Comparison of ENCODE assay signal across 25 mouse cellular contexts in the genomic region with DNA sequence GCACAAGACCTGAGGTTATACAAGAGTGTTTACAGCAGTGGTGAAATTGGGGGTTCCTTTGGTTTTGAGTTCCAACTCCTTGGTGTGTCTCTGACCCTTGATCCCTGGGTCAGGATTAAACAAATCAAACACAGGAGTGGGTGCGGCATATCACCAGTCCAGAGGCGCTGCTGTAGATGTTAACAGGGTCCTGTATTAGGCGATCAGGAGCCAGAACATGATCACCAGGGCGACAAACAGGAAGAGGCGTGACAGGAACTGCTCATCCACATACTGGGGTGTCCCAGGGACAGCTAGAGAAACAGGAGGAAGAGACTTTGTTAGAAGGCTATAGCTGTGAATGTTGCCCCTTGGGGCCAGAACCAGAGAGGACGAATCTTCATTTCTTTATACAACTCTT. TPM values are rescaled to one million over a fixed set of nuclear protein-coding genes. Genes with fewer than 3 reads are reported as not detected.
DNase-seq lines count a peak whose midpoint lies in the region; ATAC-seq and TF ChIP-seq lines count a peak whose summit lies in the region.
"Had no signal": no experiment of that assay in that cellular context is flagged by ENCODE, and none has a peak within 500 bp of the region (broad histone marks: within the 10 kb centered on the region; RNA-seq: fewer than 3 reads in every experiment).

No protein-coding gene starts in this region.

- WGBS in heart, embryonic 11.5 days (ENCODE audit: insufficient replicate concordance) = 78% methylated on average over 6 of the region's 6 CpGs
- 81% methylated on average over 6 of the region's 6 CpGs for WGBS in kidney, embryonic 14.5 days
- 69% methylated on average over 6 of the region's 6 CpGs for WGBS in lung, postnatal 0 days
- WGBS in lung, adult 2 months = 59% methylated on average over 6 of the region's 6 CpGs
- WGBS in midbrain, embryonic 11.5 days = 82% methylated on average over 6 of the region's 6 CpGs

- no peak overlapping the region for H3K4me3 ChIP-seq in heart, embryonic 11.5 days (ENCODE audit: low read depth, low read length)
- H3K4me3 ChIP-seq in kidney, embryonic 14.5 days (ENCODE audit: low read length) = no peak overlapping the region
- H3K4me3 ChIP-seq in lung, postnatal 0 days (ENCODE audit: low read depth, low read length) = no peak overlapping the region
- H3K4me3 ChIP-seq in lung, adult 2 months (replicated peaks; ENCODE audit: extremely low read depth, low read depth, low read length) = no peak overlapping the region
- H3K4me3 ChIP-seq in midbrain, embryonic 11.5 days (ENCODE audit: low read depth, low read length) = no peak overlapping the region
- H3K4me3 ChIP-seq: embryonic facial prominence, embryonic 13.5 days; erythroblast, embryonic 14.5 days; forebrain, embryonic 12.5 days; limb, embryonic 10.5 days; lung, embryonic 15.5 days; midbrain, embryonic 13.5 days had no signal

- H3K27me3 ChIP-seq in heart, embryonic 11.5 days (ENCODE audit: control insufficient read depth, insufficient read depth, low read length) = no peaks in the 10 kb centered on the region
- no peaks in the 10 kb centered on the region for H3K27me3 ChIP-seq in kidney, embryonic 14.5 days (ENCODE audit: control insufficient read depth, insufficient read depth, low read length)
- no peaks in the 10 kb centered on the region for H3K27me3 ChIP-seq in lung, postnatal 0 days (replicated peaks; ENCODE audit: insufficient read depth, low read length)
- H3K27me3 ChIP-seq in midbrain, embryonic 11.5 days (ENCODE audit: control insufficient read depth, insufficient read depth, low read length) = no peaks in the 10 kb centered on the region
- H3K27me3 ChIP-seq: embryonic facial prominence, embryonic 13.5 days; forebrain, embryonic 12.5 days; lung, embryonic 15.5 days; midbrain, embryonic 13.5 days had no signal

- no peak for TF ChIP-seq EP300 in lung, postnatal 0 days (IDR thresholded peaks at IDR 0.05)

- H3K4me2 ChIP-seq in heart, embryonic 11.5 days = no peak overlapping the region
- no peak overlapping the region for H3K4me2 ChIP-seq in kidney, embryonic 14.5 days (replicated peaks; ENCODE audit: low read depth, low read length)
- H3K4me2 ChIP-seq in lung, postnatal 0 days (replicated peaks; ENCODE audit: low read depth, low read length) = no peak overlapping the region
- no peak overlapping the region for H3K4me2 ChIP-seq in midbrain, embryonic 11.5 days
- H3K4me2 ChIP-seq: embryonic facial prominence, embryonic 13.5 days; forebrain, embryonic 12.5 days; hindbrain, embryonic 14.5 days; lung, embryonic 15.5 days; midbrain, embryonic 13.5 days had no signal

- peaks cover 8% of the 10 kb centered on the region for H3K36me3 ChIP-seq in heart, embryonic 11.5 days (ENCODE audit: control insufficient read depth, insufficient read depth, low read length)
- peaks cover 29% of the 10 kb centered on the region for H3K36me3 ChIP-seq in kidney, embryonic 14.5 days (ENCODE audit: control insufficient read depth, insufficient read depth, low read length)
- peaks cover 24% of the 10 kb centered on the region; the same call in 1 of the 2 replicates for H3K36me3 ChIP-seq in lung, postnatal 0 days (ENCODE audit: insufficient read depth, low read length)
- peaks cover 4% of the 10 kb centered on the region; the same call in 1 of the 2 replicates for H3K36me3 ChIP-seq in midbrain, embryonic 11.5 days (ENCODE audit: control insufficient read depth, insufficient read depth, low read length)

- no peak for TF ChIP-seq POLR2A in lung, adult 2 months (IDR thresholded peaks at IDR 0.05; ENCODE audit: borderline replicate concordance, extremely low read depth, low read depth, low read length)

- DNase-seq in heart, adult 11 months = no peak
- DNase-seq in kidney, adult 9 months = peak; percentile 27
- no peak for DNase-seq in lung, postnatal 0 days (ENCODE audit: low spot score)
- DNase-seq in lung, adult 2 months = no peak
- no peak for DNase-seq in midbrain, embryonic 11.5 days (ENCODE audit: low spot score, missing footprints)
- DNase-seq: adrenal gland, postnatal 25 days; cerebellum, adult 8-10 months; cerebellum, postnatal 36 days; embryo, embryonic 11 days; gastrocnemius, postnatal 25 days; heart, postnatal 36 days; liver; right cerebral cortex, postnatal 14 days; spleen, adult 18-20 months had no signal

- ATAC-seq in heart, embryonic 11.5 days (replicated peaks; ENCODE audit: insufficient number of reproducible peaks, low FRiP score, low TSS enrichment) = no peak
- no peak for ATAC-seq in kidney, embryonic 14.5 days (ENCODE audit: low FRiP score, low TSS enrichment)
- ATAC-seq in lung, postnatal 0 days = peak; percentile 32; the same call in 1 of the 2 replicates
- no peak for ATAC-seq in midbrain, embryonic 11.5 days (ENCODE audit: low FRiP score)
- ATAC-seq: CD4-positive, CD25-positive, alpha-beta regulatory T cell, adult 4 months; inflammation-experienced regulatory T-cells, adult 6 months; midbrain, embryonic 13.5 days had no signal

- 0 out of 2 replicates have a peak overlapping the region, but pooled peaks have one; percentile 10 for H3K27ac ChIP-seq in heart, embryonic 11.5 days (ENCODE audit: low read depth, low read length)
- H3K27ac ChIP-seq in kidney, embryonic 14.5 days (ENCODE audit: low read depth, low read length) = no peak overlapping the region
- no peak overlapping the region for H3K27ac ChIP-seq in lung, postnatal 0 days (ENCODE audit: low read length)
- no peak overlapping the region for H3K27ac ChIP-seq in midbrain, embryonic 11.5 days (ENCODE audit: low read depth, low read length)
- H3K27ac ChIP-seq: embryonic facial prominence, embryonic 13.5 days; forebrain, embryonic 12.5 days; hindbrain, embryonic 14.5 days; limb, embryonic 10.5 days; midbrain, embryonic 13.5 days had no signal

- no peak overlapping the region for H3K9ac ChIP-seq in heart, embryonic 11.5 days (ENCODE audit: low read depth, low read length)
- H3K9ac ChIP-seq in kidney, embryonic 14.5 days (ENCODE audit: low read depth, low read length) = no peak overlapping the region
- no peak overlapping the region for H3K9ac ChIP-seq in lung, postnatal 0 days (replicated peaks; ENCODE audit: low read depth)
- no peak overlapping the region for H3K9ac ChIP-seq in midbrain, embryonic 11.5 days (ENCODE audit: low read length)
- H3K9ac ChIP-seq: embryonic facial prominence, embryonic 13.5 days; forebrain, embryonic 12.5 days; hindbrain, embryonic 14.5 days; lung, embryonic 15.5 days; midbrain, embryonic 13.5 days had no signal

- TF ChIP-seq CTCF in lung, postnatal 0 days (IDR thresholded peaks at IDR 0.05) = no peak
- no peak for TF ChIP-seq CTCF in lung, adult 2 months (IDR thresholded peaks at IDR 0.05; ENCODE audit: insufficient read depth, low read length)

- H3K9me3 ChIP-seq in heart, embryonic 11.5 days (replicated peaks; ENCODE audit: control insufficient read depth, low read length) = no peaks in the 10 kb centered on the region
- H3K9me3 ChIP-seq in kidney, embryonic 14.5 days (ENCODE audit: control insufficient read depth, low read length) = no peaks in the 10 kb centered on the region
- no peaks in the 10 kb centered on the region for H3K9me3 ChIP-seq in lung, postnatal 0 days (ENCODE audit: low read length)
- H3K9me3 ChIP-seq in midbrain, embryonic 11.5 days (ENCODE audit: control insufficient read depth, low read length) = no peaks in the 10 kb centered on the region
- H3K9me3 ChIP-seq: embryonic facial prominence, embryonic 13.5 days; forebrain, embryonic 12.5 days; limb, embryonic 10.5 days; lung, embryonic 15.5 days; midbrain, embryonic 13.5 days had no signal

- H3K4me1 ChIP-seq in heart, embryonic 11.5 days (ENCODE audit: control insufficient read depth, insufficient read depth, low read length) = no peaks in the 10 kb centered on the region
- no peaks in the 10 kb centered on the region for H3K4me1 ChIP-seq in kidney, embryonic 14.5 days (ENCODE audit: control insufficient read depth, insufficient read depth, low read length)
- H3K4me1 ChIP-seq in lung, postnatal 0 days (ENCODE audit: insufficient read depth, low read depth, low read length) = no peaks in the 10 kb centered on the region
- H3K4me1 ChIP-seq in lung, adult 2 months (ENCODE audit: control insufficient read depth, insufficient read depth, low read length) = peaks cover 2% of the 10 kb centered on the region; the same call in 1 of the 2 replicates
- H3K4me1 ChIP-seq in midbrain, embryonic 11.5 days (ENCODE audit: control insufficient read depth, insufficient read depth, low read length) = no peaks in the 10 kb centered on the region
- H3K4me1 ChIP-seq: embryonic facial prominence, embryonic 13.5 days; forebrain, embryonic 12.5 days; limb, embryonic 10.5 days; lung, embryonic 15.5 days; midbrain, embryonic 13.5 days had no signal

RNA-seq across cellular contexts. Expression of a gene that starts 8.8 kb away (rescaled TPM):
- polyA plus RNA-seq in heart, embryonic 11.5 days (2014; fragmentation: Nextera tagmentation; extraction: Ambion mirVana) = 61.8 and 72.3 TPM in 2 replicates
- polyA plus RNA-seq in kidney, embryonic 14.5 days (2014; fragmentation: Nextera tagmentation; extraction: Ambion mirVana) = 32.6 and 41.7 TPM in 2 replicates
- polyA plus RNA-seq in lung, postnatal 0 days (2015; fragmentation: Nextera tagmentation; extraction: Ambion mirVana) = 57.2 and 62.0 TPM in 2 replicates
- 94.3 and 142 TPM in 2 replicates for polyA plus RNA-seq in lung, adult 2 months (2012; rRNA removed)
- polyA plus RNA-seq in midbrain, embryonic 11.5 days (2014; fragmentation: Nextera tagmentation; extraction: Ambion mirVana) = 62.6 and 63.4 TPM in 2 replicates

RNA-seq across cellular contexts. Expression of a gene that starts 34.4 kb away (rescaled TPM):
- 27.5 and 31.4 TPM in 2 replicates for polyA plus RNA-seq in heart, embryonic 11.5 days (2014; fragmentation: Nextera tagmentation; extraction: Ambion mirVana)
- polyA plus RNA-seq in kidney, embryonic 14.5 days (2014; fragmentation: Nextera tagmentation; extraction: Ambion mirVana) = 23.6 and 45.2 TPM in 2 replicates
- polyA plus RNA-seq in lung, postnatal 0 days (2015; fragmentation: Nextera tagmentation; extraction: Ambion mirVana) = 23.1 and 24.3 TPM in 2 replicates
- 25.6 and 36.4 TPM in 2 replicates for polyA plus RNA-seq in lung, adult 2 months (2012; rRNA removed)
- polyA plus RNA-seq in midbrain, embryonic 11.5 days (2014; fragmentation: Nextera tagmentation; extraction: Ambion mirVana) = 51.9 and 54.3 TPM in 2 replicates
